Mouse (Mus musculus) megakaryocyte, embryonic 14.5 days (primary cell): ENCODE results near the gene Pmvk.

Experiments used
- FLI1 ChIP-seq: IDR thresholded peaks from 2 replicates; pipeline ENCODE4 v1.6.1; 2012; ENCODE audit warnings: low read length, inconsistent platforms, mixed read lengths
- GATA1 ChIP-seq: IDR thresholded peaks from 3 replicates; pipeline ENCODE4 v1.6.1; 2012; ENCODE audit warnings: mixed read lengths, low read length, inconsistent platforms, borderline replicate concordance

GRCm38 (mm10) chr3:89511400-89511799 is 57.1 kb downstream of the Pmvk start:
- TF ChIP-seq GATA1 (no peak), FLI1 (no peak)
